Mouse (Mus musculus) E14TG2a.4 (cell line): ENCODE results near the gene Pisd.

Source experiments
- H3K27me3 ChIP-seq: 2 replicates; pipeline ENCODE4 v1.6.1; 2014; ENCODE audit warnings: low read length, control low read depth; ENCODE audit not compliant: insufficient read depth
- H3K36me3 ChIP-seq: 2 replicates; pipeline ENCODE4 v1.6.1; 2014; ENCODE audit warnings: low read length, control low read depth; ENCODE audit not compliant: insufficient read depth
- H3K4me1 ChIP-seq: replicated peaks from 2 replicates; pipeline ENCODE4 v1.6.1; 2014; ENCODE audit warnings: low read depth, low read length, control low read depth
- H3K4me3 ChIP-seq: replicated peaks from 2 replicates; pipeline ENCODE4 v1.5.1; 2014; ENCODE audit warnings: mild to moderate bottlenecking, low read length
- H3K9me3 ChIP-seq: 2 replicates; pipeline ENCODE4 v1.6.1; 2014; ENCODE audit warnings: low read length, control low read depth
- CTCF ChIP-seq: conservative IDR thresholded peaks from 2 replicates; pipeline ENCODE4 v1.5.1; 2014; ENCODE audit warnings: low read length
- NANOG ChIP-seq: IDR thresholded peaks from 2 replicates; pipeline ENCODE4 v1.6.1; 2014; ENCODE audit warnings: borderline replicate concordance, low read length, mixed read lengths
- POU5F1 ChIP-seq: IDR thresholded peaks from 2 replicates; pipeline ENCODE4 v1.6.1; 2014; ENCODE audit warnings: low read length, borderline replicate concordance

The Pisd gene

DNA sequence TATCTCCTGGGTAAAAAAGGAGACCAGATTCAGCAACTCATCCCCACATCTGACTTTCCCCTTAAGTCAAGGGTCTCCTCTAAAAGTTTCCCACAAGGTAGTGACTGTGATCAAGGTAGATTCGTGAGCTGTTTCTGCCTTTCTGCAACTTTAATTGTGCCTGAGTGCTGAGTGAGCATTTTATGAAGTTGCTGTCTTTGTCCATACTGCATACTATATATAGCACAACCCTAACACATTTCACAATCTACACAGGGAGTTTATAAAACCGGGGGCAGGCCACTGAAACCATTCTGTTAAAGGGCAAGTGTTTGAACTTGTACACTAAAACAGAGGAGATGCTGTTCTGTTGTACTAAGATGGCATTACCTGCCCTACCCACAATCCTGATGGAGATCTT is 92.0 kb downstream of the Pisd start:
- no peak overlapping the region for H3K4me3 ChIP-seq
- no peaks in the 10 kb centered on the region for H3K27me3 ChIP-seq
- 0 out of 2 replicates have a peak, but pooled peaks cover 7% of the 10 kb centered on the region for H3K4me1 ChIP-seq
- H3K9me3 ChIP-seq = peaks cover 11% of the 10 kb centered on the region
- TF ChIP-seq CTCF (no peak), NANOG (no peak), POU5F1 (no peak)
- peaks cover 4% of the 10 kb centered on the region for H3K36me3 ChIP-seq
